Mouse (Mus musculus) megakaryocyte, embryonic 14.5 days (primary cell): Measurements from ENCODE around the gene Prlr. TPM values are rescaled to one million over a fixed set of nuclear protein-coding genes. Genes with fewer than 3 reads are reported as not detected.

ENCODE experiments used
- H3K27me3 ChIP-seq: replicated peaks from 2 replicates; pipeline ENCODE3; 2012; ENCODE audit warnings: inconsistent platforms
- H3K36me3 ChIP-seq: replicated peaks from 2 replicates; pipeline ENCODE3; 2012; ENCODE audit warnings: low read length, inconsistent platforms, mixed read lengths
- H3K4me1 ChIP-seq: 2 replicates; pipeline ENCODE4 v1.6.1; 2012; ENCODE audit warnings: inconsistent platforms
- H3K4me3 ChIP-seq: replicated peaks from 2 replicates; pipeline ENCODE3; 2012; ENCODE audit warnings: moderate library complexity, mild to moderate bottlenecking, inconsistent platforms
- H3K9me3 ChIP-seq: 2 replicates; pipeline ENCODE4 v1.6.1; 2012; ENCODE audit warnings: inconsistent platforms
- FLI1 ChIP-seq: IDR thresholded peaks from 2 replicates; pipeline ENCODE4 v1.6.1; 2012; ENCODE audit warnings: low read length, inconsistent platforms, mixed read lengths
- GATA1 ChIP-seq: IDR thresholded peaks from 3 replicates; pipeline ENCODE4 v1.6.1; 2012; ENCODE audit warnings: mixed read lengths, low read length, inconsistent platforms, borderline replicate concordance
- polyA plus RNA-seq: library from polyadenylated mRNA; stranded (reverse); fragments of >175 nt; gene quantifications from 2 replicates; pipeline ENCODE4 v1.2.3, GENCODE M21; 2012; ENCODE audit warnings: low replicate concordance; ENCODE audit not compliant: insufficient read depth

Gene Prlr
- polyA plus RNA-seq, 1 experiment = not detected

DNA sequence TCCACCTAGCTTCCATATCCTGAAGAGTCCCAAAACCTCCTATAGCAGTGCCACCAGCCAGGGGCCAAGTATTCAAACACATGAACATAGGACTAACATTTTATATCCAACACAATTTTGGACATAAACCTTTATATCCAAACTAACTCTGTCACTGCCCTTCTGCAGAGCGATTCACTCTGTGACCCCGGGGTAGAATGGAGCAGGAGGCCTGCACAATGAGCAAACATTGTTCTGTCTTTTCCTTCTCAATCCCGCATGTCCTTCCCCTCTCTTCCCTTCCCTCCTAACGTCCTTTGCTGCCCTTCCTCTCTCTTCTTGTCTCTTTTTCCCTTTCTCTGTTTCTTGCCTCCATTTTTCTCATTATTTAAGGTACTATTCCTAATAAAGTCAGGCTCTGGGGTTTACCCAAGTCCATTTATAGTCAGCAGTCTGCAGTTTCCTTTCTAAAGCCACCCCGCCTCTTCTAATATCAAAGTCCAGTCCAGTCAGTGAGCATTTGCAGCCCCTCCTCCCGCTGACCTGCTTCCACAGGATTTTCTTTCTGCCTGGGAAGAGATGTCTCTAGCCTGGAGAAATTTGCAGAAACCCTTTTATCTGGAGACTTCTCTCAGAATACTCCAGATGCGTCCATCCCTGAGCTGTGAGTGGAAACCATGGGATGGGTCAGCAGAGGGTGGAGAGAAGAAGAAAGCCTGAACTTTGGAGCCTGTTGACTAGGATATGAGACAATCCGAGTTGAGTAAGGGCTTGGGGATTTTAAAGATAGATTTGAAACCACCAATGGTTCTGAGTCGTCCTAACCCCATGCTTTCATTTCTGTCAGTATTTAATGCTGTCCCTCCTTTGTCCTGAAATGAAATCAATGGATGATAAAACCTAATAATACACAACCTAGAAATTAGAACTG, 181.3 kb downstream of the Prlr start, which contains the start of gene Agxt2:
Gene Agxt2 (plus strand): TSS at position 494 of the 910 bp plus-strand sequence.
- no peaks in the 10 kb centered on the region for H3K36me3 ChIP-seq
- peaks cover 5% of the 10 kb centered on the region for H3K9me3 ChIP-seq
- TF ChIP-seq GATA1 (no peak), FLI1 (no peak)
- H3K27me3 ChIP-seq = no peaks in the 10 kb centered on the region
- no peaks in the 10 kb centered on the region for H3K4me1 ChIP-seq
- H3K4me3 ChIP-seq = no peak within 1 kb of the TSS

DNA sequence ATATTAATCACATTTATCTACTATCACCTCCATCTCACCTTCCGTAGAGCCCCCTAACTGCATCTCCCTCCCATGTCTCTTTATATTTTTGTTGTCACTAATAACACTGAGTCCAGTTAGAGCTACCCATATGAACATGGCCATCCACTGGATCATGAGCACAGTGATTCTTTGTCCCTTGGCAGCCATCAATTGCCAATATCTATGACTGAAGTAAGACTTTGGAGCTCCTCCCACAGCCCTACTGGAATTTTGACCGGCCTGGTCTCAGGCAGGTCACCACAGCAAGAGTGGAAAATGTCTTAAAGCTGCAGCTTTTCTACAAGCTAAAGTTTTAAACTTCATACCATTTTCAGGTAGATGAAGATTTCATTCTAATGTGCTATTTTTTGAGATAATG, 189.3 kb downstream of the Prlr start:
- H3K27me3 ChIP-seq = no peaks in the 10 kb centered on the region
- H3K4me1 ChIP-seq = no peaks in the 10 kb centered on the region
- no peak overlapping the region for H3K4me3 ChIP-seq
- no peaks in the 10 kb centered on the region for H3K36me3 ChIP-seq
- TF ChIP-seq FLI1 (no peak), GATA1 (no peak)
- H3K9me3 ChIP-seq = peaks cover 5% of the 10 kb centered on the region

DNA sequence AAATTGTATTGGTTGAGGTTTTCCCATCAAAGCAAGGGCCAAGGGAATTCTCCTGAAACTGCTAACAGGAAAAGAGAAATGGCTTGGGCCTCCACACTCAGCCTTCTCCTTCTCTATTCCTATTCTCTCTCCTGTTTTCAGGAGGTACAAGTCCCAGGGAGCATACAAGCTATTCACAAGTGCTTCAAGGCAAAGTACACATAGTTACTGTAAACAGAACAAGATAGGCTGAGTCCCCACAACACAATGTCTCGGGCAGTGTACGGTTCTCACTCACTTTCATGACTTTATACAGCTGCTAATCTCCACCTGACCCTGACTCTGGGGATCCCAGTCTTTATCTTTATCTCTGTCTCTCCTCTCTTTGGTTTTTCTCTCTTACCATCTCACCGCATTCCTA, 198.4 kb downstream of the Prlr start:
- Histone ChIP-seq H3K27me3 (no peaks in the 10 kb centered on the region), H3K9me3 (no peaks in the 10 kb centered on the region), H3K4me3 (no peak overlapping the region), H3K4me1 (no peaks in the 10 kb centered on the region), H3K36me3 (no peaks in the 10 kb centered on the region)
- TF ChIP-seq FLI1 (no peak), GATA1 (no peak)

GRCm38 (mm10) chr15:10378338-10378959, 201.4 kb downstream of the Prlr start:
- H3K36me3 ChIP-seq = no peaks in the 10 kb centered on the region
- no peaks in the 10 kb centered on the region for H3K4me1 ChIP-seq

GRCm38 (mm10) chr15:10379757-10380458, 202.9 kb downstream of the Prlr start:
- Histone ChIP-seq H3K9me3 (no peaks in the 10 kb centered on the region), H3K27me3 (no peaks in the 10 kb centered on the region), H3K4me3 (no peak overlapping the region), H3K4me1 (no peaks in the 10 kb centered on the region), H3K36me3 (no peaks in the 10 kb centered on the region)
- TF ChIP-seq GATA1 = no peak

More at GRCm38 (mm10) chr15:10378338-10378959, 201.4 kb downstream of the Prlr start:
- Histone ChIP-seq H3K9me3 (no peaks in the 10 kb centered on the region), H3K27me3 (no peaks in the 10 kb centered on the region), H3K4me3 (no peak overlapping the region)
- TF ChIP-seq FLI1 = no peak
- no peak for TF ChIP-seq GATA1

- H3K27me3 ChIP-seq = peaks cover 2% of the 10 kb centered on the region
- H3K4me1 ChIP-seq = no peaks in the 10 kb centered on the region
- no peak overlapping the region for H3K4me3 ChIP-seq
- H3K9me3 ChIP-seq = no peaks in the 10 kb centered on the region
- no peak for TF ChIP-seq GATA1
- TF ChIP-seq FLI1 = no peak
- no peaks in the 10 kb centered on the region for H3K36me3 ChIP-seq
Observed at GRCm38 (mm10) chr15:10387263-10387662, 210.2 kb downstream of the Prlr start.

Other genes with a start within 250 kb of the Prlr start
- not detected in 2 replicates for gene Gm21973, start 148.1 kb downstream of the Prlr start, polyA plus RNA-seq
- not detected in 2 replicates for gene Agxt2, start 181.3 kb downstream of the Prlr start, polyA plus RNA-seq